Mouse (Mus musculus): ENCODE measurements at regions not wholly inside any gene's neighbourhood (a gene's known extent, or its start where the extent isn't known, plus 50 kb on each side); places are given as distances from the start of the nearest gene placed in this dataset.
A peak's percentile ranks its signal among the peaks of the same experiment; 100 is the strongest.

DNA sequence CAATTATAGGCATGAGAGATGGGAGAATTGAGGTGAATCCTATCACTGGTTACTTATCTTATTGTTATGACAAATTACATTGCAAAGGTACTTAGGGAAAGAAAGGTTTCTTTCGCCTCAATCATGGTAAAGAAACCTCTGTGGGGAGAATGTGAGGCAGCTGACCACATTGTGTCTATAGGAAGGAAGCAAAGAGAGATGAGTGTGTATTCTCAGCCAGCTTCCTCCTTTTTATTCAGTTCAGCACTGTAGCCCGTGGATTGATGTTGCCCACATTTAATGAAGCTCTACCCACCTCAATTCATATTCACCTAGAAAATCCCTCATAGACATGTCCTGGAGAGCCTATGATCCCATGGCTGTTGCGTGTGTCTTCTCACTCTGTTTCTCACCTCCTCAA, 406.2 kb downstream of the Atp6ap1l start:
- intact Hi-C loops (cut with DNase I), result no loop called here
- DNase-seq (ENCODE audit: low spot score in 2 of 2), result no peak

DNA sequence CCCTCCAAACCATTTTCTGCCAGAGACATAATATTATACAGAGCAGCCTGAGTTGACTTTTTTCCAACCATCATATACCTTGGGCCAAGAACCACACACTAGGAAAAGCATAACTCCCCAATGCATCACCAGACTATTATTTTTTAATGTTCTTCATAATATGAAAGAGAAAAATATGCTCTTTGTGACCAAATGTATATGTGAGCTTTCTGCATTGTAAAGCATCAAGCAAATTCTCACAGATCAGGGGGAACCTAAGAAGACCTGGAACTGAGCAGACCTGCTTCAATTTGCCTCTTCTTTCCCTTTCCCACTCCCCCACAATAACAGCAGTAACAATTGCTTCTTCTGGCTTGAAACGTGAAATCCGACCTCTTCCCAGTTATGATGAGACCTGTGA, 407.6 kb downstream of the Atp6ap1l start:
- intact Hi-C loops (cut with DNase I), result no loop called here
- no peak for DNase-seq (ENCODE audit: low spot score in 2 of 2)

DNA sequence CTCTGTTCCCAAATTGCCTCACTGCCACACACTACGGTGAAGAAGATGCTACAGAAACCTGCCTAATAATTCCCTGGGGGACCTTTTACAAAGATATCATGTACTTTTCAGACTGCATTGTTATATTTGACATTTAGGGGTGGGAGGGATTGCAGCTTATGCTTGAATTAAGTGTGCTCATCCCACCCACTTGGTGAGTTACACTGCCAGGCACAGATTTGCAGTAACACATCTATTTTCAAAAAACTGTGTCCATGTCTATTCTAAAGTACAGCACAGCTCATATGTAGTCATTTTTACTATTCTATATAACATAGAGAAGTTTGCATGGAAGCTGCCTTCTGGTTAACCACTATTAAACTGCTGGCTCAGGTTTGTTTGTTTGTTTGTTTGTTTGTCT, 404.3 kb upstream of the Xrcc4 start:
- DNase-seq (ENCODE audit: low spot score in 2 of 2), result peak in 1 of 2 experiments; percentile 61

DNA sequence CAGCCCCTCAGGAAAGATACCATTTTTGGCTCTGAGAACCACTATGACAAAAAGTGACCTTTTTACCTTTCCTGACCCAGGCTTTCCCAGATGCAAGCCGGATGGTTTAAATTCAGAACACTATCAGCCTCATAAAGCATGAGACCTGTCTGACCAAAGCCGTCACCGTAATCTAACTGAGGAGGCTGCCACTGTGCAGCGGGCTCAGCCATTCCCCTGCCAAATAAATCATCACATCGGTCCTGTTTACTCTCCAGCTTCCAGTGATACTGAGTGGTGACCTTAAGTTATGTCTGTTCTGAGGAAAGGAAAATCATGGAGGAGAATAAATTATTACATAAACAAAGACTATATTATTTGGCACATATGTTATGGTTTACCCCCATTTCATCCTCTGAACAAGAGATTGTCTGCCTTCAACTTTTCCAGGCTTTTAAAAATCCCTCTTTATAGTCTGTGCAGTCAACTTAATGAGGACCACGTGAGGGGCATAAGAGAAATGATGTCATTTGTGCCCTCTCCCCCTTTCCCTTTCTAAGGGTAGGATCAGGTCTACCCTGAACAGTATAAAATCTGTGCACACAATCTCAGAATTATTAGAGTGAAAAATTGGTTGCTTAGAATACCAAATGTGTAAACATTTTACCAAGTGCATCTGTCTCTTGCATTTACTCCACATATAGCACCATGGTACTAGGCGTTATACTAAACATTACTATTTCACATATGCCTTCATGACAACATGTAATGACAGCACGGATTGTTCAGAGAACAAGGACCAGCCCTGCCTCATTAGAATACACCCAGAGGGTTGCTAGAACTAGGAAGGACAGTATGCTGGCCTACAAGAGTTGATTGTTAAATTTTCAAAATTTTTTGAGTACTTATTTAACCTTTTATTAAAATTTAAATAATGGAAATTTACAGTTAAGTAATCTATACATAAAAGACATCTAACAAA, 401.9 kb upstream of the Xrcc4 start:
- no peak for DNase-seq (ENCODE audit: low spot score in 2 of 2)
- intact Hi-C loops (cut with DNase I), result no loop called here

More for the DNA sequence above, 404.3 kb upstream of the Xrcc4 start:
- intact Hi-C loops (cut with DNase I), result no loop called here

DNA sequence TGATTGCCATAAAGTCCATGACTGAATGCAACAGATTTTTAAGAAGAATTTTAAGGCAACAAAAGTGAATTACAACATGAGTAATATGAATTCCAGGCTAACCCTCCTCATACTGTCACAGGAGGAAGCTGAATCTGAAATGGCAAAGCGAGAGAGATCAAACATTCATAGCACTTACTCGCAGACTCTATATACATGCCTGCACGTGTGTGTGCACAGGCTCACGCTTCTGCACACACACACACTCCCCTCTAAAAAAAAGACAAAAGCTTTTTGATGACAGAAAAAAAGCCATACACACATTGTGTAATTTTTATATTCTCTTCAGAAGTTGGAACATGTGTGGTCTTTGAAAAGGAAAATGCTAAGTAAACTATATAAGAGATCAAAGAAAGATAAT, 391.1 kb upstream of the Xrcc4 start:
- no peak for DNase-seq (ENCODE audit: low spot score in 2 of 2)

DNA sequence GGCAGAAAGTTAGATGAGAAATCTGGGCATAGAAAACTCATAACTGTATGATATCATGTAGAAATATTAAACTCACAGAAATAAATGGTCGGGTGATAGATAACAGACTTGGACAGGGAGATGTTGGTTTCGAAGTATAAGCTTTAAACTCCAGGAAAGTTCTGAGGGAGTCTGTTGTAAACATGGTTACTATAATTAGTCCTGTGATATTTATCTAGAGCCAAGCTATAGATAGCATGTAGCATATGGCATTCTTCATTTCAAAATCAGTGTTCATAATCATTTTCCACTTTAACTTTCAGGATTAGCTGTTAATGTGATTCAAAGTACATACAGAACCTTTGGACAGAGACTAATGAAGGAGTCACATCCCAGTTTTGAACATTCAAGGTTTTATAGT, 387.5 kb upstream of the Xrcc4 start:
- intact Hi-C loops (cut with DNase I), result no loop called here
- DNase-seq (ENCODE audit: low spot score in 2 of 2), result no peak

More for the DNA sequence above, 391.1 kb upstream of the Xrcc4 start:
- intact Hi-C loops (cut with DNase I), result no loop called here

DNA sequence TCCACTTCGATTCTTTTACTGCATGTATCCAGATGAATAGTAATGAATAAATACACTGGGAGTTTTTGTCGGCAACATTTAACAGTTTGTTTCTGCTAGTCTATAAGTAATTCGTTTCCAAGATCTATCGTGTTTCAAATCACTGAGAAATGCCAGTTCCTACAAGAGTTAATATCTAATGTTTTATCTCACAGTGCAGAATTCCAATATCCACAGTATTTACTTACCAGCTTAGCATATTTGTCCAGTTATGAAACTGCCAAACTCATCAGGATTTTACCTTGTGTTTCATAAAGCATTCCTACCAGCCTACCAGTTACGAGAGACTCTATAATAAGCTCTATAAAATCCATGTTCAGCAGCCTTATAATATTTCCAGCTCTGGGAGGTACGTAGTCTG, 385.1 kb upstream of the Xrcc4 start:
- intact Hi-C loops (cut with DNase I), result no loop called here

DNA sequence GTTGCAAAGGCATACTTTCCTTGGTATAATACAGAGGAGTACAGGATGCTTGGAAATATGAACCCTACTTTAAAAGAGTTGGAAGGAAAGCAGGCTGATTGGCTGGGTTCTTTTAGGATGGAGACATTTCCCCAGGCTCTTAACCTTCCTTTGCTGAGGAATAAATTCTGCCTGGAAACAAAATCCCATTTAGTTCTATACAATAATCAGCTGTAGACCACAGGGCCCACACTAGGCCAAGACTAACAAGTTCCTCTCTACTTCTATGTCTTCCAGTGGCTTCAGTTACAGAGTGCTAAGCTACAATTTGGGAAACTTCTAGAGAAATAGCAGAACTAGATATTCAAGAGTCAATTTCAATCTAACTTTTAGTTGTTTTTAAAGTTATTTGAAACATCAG, 384.6 kb upstream of the Xrcc4 start:
- intact Hi-C loops (cut with DNase I), result no loop called here
- DNase-seq (ENCODE audit: low spot score in 2 of 2), result no peak

More for the DNA sequence above, 385.1 kb upstream of the Xrcc4 start:
- DNase-seq (ENCODE audit: low spot score in 2 of 2), result no peak

DNA sequence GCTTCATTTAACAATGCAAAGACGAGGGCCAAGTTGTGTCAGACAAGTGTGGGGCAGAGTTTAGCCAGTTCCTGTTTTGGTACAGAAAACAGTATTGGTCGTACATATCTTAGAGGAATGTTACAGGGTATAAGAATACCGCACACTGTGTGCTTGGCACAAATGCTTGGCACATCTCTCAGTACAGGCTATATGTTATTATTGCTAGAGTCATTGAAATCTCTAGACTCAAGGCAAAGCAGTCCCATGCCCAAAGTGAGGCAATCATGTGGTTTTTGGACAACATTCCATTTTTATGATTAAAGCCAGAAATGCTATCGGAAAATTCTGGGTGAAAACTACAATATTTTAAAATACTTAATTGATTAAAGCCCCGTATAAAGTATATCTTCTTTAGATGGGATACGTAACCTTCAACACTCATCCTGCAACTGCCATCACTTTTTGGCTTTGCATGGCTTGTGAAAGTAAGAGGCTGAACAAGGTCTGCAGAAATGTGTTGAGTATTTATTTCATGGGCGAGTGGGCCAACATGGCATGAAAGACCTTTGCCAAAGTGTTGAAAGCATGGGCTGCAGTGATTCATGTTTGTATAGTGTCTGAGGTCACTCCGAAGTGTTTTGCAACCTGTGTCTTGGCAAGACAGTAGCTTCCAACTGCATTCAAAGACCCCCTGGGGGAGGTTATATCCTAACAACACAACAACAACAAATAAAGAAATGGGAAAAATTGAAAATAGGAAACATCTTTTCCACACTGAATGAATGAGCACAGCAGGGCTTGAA, 383.8 kb upstream of the Xrcc4 start:
- no peak for DNase-seq (ENCODE audit: low spot score in 2 of 2)
- intact Hi-C loops (cut with DNase I), result no loop called here

DNA sequence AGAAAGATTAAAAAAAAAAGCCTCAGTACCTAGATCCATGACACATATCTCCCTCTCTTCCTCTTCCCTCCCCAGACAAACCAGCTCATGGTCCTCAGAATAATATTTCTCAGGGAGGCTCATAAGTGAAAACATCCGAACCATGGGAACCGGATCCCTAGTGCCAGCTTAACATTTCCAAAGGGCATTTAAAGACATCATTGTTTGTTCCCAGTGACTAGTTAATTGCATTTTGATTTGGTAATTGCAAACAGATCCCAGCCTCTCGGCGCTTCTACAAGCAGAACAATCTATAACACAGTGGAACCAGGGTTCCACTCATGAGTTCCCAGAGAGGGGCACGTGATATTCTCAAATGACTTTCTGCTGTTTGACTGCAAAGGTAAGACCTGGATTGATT, 376.7 kb upstream of the Xrcc4 start:
- DNase-seq (ENCODE audit: low spot score in 2 of 2), result no peak
- intact Hi-C loops (cut with DNase I), result no loop called here

DNA sequence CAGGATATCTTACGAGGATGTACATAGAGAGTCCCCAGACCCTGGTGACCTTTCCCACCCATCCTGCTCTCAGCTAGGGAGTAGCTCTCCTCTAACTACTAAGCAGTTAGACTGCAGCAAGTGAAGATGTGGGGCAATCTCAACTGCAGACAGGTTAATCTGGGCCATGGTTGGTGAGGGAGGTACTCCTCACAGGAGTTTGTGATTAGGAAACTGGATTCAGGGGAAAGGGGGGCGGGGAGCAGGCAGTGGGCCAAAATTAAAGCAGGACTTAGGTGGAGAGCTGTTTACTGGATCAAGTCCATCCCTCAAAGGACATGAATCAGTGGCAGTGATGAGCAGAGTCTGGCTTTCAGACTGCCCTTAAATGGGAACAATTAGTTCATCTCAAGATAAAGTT, 374.6 kb upstream of the Xrcc4 start:
- no peak for DNase-seq (ENCODE audit: low spot score in 2 of 2)
- intact Hi-C loops (cut with DNase I), result no loop called here

DNA sequence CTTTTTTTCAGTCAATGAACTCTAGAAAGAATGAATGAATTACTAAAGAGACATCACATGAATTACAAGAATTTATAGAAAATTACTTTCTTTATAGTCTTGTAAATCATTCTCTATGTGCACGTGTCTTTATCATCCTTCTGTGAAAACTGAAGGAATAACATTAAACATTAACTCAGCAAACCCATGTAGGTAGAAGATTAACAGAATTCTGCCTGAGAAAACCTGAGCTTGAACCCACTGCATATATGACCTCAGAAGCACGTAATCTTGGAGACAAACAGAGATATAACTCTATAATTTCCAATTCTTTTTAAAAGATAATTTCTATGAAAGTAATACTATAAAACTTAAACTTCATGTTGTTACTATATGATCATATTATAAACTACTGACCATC, 374.0 kb upstream of the Xrcc4 start:
- no peak for DNase-seq (ENCODE audit: low spot score in 2 of 2)
- intact Hi-C loops (cut with DNase I), result no loop called here

DNA sequence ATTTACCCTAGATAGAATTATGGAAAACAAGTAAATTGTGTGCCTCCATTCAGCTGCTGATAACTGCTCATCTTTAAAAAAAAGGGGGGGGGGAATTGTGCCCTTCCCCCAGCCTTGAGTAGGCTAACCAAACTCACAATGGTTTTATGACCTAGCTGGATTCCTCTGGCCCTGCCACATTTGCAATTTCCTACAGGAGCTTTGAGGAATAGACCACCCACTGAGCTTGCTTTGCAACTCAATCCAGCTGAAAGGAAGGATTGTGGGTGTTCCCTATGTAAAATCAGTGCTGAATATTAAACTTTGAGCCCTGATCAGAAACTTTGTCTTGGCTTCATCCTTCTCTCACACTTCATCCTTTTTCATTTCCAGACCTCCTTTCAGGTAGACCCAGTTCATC, 365.2 kb upstream of the Xrcc4 start:
- intact Hi-C loops (cut with DNase I), result no loop called here
- no peak for DNase-seq (ENCODE audit: low spot score in 2 of 2)

DNA sequence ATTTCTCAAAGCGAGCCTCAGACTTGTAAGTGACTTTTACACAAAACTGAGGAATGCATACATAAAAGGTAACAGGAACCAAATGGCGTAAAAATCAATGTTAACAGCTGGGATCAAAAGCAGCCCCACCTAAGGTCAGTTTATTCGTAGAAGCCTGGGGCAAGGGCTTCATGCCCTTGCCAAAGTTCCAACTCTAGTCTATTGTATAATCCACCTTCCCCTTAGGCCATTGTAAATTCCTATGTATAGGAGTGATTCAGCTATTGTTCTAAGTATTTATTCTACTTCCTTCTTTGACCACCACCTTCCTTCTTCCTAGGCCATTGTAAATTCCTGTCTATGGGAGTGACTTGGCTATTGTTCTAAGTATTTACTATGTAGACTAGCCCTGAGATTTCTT, 337.5 kb upstream of the Xrcc4 start:
- DNase-seq (ENCODE audit: low spot score in 2 of 2), result no peak
- intact Hi-C loops (cut with DNase I), result no loop called here

DNA sequence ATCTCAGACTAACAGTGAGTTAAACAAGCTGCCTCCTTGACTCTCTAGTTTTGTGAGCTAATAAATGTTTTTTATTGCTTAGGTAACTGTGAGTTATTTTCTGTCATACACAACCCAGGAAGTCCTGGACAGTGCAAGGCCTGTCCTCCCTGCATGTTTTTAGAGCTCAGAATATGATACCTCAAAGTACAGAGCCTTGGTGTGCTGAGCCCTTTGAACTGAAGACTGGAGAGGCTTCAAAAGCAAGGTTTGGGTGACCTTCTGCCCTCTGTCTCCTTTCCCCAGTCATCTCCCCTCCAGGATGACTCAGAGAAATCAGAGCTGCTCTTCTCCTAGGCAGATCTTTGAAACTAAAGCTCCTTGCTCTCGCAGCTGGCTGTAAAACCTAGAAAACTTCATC, 336.0 kb upstream of the Xrcc4 start:
- intact Hi-C loops (cut with DNase I), result no loop called here
- no peak for DNase-seq (ENCODE audit: low spot score in 2 of 2)

DNA sequence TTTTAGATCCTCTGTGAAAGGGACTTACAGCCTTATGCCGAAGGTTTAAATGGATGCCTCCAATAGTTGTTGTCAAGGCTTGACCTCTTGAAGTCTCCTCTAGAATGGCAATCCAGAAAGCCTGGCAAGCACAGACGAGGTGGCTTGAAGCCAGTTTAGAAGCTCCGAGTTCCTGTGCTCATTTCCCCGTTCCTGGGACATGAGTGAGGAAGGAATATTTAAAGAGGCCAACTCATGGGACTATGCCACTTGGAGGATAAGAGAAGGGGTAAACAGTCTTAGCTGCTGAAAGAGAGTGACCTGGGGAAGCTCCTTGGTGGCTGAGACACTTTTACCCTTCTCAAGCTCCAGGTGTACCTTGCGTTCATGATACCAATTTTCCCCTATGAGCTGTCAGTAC, 335.1 kb upstream of the Xrcc4 start:
- no peak for DNase-seq (ENCODE audit: low spot score in 2 of 2)
- intact Hi-C loops (cut with DNase I), result no loop called here

DNA sequence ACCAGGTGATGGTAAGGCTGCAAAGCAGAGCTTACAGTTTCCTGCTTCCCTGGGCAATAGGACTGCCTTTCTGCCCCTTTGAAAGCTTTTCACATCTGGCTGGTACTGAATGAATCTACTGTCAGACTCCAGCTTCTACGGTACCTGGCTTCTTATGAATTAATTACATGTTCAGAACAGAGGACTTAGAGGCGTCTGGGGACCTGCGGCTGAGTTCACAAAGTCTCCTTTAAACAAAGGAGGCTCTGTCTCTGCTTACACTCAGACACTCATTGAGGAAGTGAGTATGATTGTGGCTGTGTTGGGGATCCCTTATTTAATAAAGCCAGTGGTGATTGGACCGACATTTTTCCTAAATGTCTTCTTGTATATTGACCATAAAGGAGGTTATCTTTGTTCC, 331.6 kb upstream of the Xrcc4 start:
- intact Hi-C loops (cut with DNase I), result no loop called here
- DNase-seq (ENCODE audit: low spot score in 2 of 2), result no peak

DNA sequence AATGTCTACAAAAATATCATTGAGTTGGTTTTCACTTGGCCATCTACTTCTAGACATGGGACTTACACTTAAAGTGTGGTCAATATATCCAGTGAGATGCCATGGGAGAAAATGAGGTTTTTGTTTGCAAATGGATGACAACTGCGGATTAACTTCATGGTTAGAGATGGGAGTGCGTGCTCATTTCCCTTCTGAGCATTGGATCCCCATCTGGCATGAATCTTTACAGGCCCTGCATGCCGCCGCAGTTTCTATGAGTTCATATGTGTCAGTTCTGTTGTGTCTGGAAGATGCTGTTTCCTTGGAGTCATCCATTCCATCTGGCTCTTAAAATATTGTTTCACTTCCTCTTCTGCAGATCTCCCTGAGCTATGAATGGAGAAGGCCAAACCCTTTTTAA, 315.0 kb upstream of the Xrcc4 start:
- intact Hi-C loops (cut with DNase I), result no loop called here
- no peak for DNase-seq (ENCODE audit: low spot score in 2 of 2)

DNA sequence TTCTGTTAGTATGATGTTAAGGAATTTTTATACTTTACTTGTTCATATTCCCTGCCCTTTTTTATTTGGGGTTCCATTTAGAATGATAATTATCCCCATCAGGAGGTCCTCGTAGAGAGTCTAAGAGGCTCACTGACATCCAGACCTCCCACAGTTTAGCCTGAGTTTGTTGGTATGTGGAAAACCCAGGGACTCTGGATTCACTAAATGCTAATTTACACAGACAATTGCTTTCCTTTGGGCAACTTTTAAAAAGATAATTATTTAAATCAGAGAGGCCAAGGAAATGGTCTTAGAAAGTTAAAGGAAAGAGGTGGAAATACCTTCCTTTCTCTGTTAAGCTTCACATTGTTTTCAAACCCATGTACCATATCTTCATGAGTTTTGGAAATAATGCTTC, 312.7 kb upstream of the Xrcc4 start:
- no peak for DNase-seq (ENCODE audit: low spot score in 2 of 2)
- intact Hi-C loops (cut with DNase I), result no loop called here

DNA sequence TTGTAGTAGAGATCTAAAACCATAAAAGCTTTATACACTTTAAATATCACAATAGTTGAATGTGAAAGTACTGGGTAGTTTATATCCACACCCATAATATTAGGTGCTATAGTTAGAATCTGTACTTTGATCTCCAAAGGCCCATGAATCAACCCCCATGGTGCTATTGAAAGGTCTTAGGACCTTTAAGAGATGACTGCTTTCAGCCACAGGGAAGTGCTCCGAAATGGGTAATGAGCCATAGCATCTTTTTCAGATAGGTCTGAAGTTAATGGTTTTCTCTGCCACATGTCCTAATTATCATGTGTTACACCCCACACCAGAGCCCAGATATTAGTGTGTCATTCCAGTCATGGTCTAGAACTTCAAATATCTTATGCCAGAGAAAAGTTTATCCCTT, 312.1 kb upstream of the Xrcc4 start:
- intact Hi-C loops (cut with DNase I), result no loop called here

More for the DNA sequence above, 312.1 kb upstream of the Xrcc4 start:
- no peak for DNase-seq (ENCODE audit: low spot score in 2 of 2)

Data from left cerebral cortex, postnatal 25 days (tissue).